Mouse (Mus musculus) cerebellum, postnatal 25 days (tissue): Measurements from ENCODE around the gene Orai1.
A peak's percentile ranks its signal among the peaks of the same experiment; 100 is the strongest.
"Not testable (repeated sequence)": the region's sequence is repeated elsewhere in the genome, so short reads cannot be mapped to it uniquely, and the experiment has no call there.

Experiments
- DNase-seq, 2 experiments: peaks; one replicate each; pipeline ENCODE4 v3.0.0; 2021; ENCODE audit warnings: mixed read lengths in 2 of 2

Orai1 gene

DNA sequence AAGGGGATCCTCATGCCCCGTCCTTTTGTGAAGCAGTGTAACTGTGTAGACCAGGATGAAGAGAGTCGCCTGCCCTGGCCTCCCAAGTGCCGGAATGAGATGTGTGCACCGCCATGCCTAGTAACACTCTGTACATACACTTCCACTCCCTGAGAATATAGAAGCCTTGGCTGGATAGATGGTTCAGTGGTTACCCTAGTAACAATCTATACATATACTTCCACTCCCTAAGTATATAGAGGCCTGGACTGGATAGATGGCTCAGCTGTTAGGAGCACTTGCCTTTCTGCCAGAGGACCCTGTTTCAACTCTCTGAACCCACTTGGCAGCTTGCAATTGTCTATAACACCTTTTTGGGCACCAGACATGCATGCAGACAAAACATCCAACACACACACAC, 20.2 kb downstream of the Orai1 start:
- DNase-seq: no peak

DNA sequence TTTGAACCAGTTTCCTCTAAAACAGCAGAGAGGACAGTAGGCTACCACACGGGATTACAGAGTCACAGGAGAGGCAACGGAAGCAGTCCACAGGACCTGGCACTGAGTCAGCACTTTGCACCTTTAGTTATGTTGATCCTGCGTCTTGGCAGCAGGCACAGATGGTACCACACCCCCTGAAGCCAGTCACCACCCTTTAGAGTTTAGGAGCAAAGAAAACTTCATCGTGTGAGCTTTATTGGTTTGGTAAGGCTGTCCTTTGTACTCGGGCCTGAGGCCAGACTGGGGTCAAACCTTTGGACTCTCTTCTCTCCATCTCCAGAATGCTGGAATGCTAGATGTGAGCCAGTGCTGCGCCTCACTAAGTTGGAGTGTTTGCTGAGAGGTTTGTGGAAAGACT, 20.7 kb downstream of the Orai1 start:
- DNase-seq: peak in 1 of 2 experiments; percentile 67

DNA sequence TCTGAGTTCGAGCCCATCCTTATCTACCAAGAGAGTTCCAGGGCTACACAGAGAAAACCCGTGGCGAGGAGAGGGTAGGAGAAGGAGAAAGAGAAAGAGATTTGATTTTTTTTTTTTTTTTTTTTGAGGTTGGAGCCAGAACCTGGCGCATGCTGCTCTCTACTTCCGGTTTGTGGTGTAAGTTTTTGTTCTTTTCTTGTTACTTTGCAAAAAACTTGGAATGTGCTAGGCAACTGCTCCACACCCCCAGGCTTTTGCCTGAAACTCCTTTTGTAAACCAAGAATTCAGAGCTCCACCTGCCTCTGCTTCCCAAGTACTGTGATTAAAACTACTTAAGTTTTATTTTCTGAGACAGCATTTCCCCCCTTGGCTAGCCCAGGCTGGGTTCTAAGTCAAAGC, 23.2 kb downstream of the Orai1 start:
- DNase-seq: no peak

DNA sequence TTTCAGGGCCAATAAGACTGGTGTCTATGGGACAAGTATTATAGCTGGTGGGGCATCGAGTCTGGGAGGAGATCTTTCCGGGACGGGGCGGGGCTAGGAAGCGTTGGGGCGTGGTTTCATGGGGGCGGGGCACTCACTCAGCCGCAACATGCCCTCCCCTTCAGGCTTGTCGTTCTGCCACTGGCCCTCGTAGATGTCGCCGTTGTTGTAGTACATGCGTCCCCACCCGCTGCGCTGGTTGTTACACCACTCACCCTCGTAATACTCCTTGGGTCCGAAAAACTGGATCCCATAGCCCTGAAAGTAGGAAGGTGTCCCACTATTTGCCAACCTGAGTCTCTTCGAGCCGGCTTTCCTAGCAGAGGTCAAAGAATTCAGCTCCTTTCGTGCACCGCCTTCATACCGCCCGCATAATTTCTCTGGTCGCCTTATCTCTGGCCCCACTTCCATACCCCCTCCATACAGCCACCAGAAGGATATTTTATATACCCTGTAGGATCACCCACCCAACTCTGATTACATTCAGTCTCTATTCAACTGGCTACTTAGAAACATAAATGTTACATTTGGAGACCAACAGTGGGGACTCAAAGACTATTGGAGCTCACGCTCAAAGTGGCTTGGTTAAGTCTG, 24.4 kb downstream of the Orai1 start:
- peak in 1 of 2 experiments; percentile 53 for DNase-seq

DNA sequence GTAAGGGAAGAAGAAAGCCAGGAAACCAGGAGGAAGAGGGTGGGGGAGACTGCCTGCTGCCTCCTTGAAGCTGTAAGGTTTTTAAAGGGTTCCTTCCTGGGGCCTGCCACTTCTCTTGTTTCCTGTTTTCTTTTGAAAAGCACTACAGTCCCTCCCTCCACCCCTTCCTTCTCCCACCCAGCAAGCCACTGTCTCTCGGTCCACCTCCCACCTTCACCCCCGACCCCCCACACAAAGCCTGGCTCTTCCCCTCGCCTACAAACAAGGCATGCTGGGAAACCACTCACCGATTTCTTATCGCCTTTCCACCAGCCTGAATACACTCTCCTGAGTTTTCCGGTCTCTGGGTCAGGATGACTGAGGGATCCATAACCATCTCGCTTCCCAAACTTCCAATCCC, 25.9 kb downstream of the Orai1 start:
- no peak for DNase-seq

DNA sequence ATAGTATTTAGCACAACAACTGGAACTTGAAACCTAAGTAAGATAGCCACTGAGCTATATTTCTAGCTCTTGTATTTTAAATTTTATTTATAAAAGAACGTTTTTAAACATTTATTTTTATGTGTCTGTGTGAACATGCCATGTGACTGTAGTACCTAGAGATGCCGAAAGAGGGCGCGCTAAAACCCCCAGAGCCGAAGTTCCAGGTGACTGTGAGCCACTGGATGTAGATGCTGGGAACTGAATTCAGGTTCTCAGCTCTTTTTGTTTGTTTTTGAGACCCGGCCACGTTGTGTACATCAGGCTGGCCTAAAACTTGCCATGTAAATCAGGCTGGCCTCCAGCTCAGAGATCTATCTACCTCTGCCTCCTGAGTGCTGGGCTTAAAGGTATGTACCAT, 29.0 kb downstream of the Orai1 start:
- peak in 1 of 2 experiments; percentile 47 for DNase-seq

DNA sequence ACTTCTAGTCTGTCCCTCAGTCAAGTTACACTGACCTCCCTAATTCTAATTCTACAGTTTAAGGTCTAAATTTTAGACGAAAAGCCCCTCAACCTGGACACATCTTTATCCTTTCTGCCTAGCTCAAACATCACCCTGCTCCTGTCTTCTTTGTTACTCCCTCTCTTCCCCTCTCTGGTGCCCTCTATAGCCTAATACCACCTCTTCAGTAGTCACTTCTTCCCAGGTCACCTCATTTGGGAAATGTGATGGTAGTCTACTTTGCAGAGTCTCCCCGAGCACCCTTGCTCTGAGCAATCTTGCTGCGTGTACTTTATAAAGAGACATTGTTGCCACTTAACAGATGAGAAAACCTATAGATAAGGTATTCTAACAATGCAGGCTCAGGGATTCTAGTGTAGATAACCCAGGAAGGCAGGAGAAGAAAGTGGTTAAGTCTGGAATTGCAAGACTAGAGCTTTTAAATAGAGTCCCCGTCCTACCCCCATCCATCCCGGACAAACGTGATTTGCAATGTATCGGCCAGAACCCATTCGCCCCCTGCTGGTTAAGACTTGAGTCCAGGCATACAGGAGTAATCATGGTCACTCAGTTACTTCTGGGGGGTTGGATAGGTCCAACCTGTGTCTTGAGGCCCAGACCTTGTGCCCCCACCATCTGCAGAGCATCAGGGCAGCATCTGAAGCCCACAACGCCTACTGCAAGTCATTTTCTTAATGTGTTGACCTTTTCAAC, 30.9 kb downstream of the Orai1 start:
- peak in 1 of 2 experiments; percentile 69 for DNase-seq

DNA sequence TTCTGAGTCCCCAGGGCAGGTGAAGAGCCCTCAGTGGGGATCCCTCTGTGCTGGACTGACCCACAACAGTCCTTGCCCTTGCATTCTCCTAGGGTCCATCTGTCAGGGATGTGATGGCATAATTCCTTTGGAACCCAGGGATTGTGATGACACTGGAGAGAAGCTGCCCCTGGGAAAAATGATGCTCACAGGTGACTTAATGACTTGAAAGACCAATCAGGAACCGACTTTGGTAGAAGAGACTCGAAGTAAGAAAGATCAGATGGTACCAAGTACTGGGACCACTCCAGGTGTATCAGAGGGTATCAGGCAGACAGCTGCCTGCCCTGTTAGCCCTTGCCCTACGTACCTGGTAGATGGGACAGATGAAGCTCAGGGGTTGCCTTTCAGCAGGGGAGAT, 32.0 kb downstream of the Orai1 start, which contains the start of gene Morn3:
Gene Morn3, minus strand, starts transcription at position 101 of the 400 bp plus-strand sequence.
- DNase-seq: no peak

DNA sequence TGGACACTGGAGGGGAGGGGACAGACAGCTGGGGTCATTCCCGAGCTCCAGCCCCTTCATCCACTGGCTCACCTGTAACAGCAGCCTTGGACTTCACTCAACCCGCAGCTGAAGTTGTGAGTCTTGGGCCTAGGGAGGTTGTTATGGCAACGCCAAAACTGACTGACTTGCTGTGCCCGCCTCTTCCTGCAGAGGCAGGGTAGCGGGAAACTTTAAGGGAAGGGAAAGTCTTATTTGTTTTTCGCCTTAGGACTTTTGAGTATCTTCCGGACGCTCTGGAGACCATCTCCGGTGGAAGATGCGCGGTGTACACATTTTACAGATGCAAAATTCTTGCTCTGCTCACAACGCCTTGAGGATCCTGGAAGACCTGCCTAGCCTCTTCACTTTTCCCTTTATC, 34.4 kb downstream of the Orai1 start:
- no peak for DNase-seq

DNA sequence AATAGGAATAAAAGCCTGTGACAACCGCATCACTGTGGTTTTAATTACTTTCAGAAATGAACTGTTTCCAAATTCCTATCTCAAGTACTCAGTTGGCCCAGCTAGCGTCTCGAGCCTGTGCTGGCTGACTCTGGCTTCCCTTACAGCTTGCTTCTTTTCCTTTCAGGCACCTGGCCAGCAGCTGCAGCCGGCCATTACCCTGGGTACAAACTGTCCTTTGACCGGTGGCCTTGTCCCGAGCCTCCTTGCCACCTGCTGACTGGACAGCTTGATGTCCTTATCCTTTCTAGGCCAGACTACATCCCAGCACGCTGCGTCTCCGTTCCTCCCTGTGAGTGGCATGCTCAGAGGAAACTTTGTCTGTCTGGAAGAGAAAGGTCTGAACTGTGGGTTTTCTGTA, 36.0 kb downstream of the Orai1 start:
- no peak for DNase-seq

DNA sequence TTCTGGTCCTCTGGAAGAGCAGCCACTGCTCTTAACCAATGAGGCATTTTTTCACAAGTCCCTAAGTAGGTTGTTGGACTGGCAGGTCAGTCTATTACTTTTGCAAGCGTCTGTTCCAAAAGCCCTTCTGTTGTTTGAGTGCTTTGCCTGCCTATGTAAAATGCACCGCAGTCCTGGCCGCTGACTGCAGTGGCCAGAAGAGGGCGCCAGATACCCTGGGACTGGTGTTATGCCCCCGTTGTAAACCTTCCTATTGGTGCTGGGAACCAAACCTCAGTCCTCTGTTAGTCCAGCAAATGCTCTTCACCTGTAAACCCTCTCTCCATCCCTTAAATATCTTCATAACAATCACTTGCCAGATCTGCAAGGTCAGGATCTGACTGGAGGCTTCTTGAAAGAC, 36.9 kb downstream of the Orai1 start:
- no peak for DNase-seq

DNA sequence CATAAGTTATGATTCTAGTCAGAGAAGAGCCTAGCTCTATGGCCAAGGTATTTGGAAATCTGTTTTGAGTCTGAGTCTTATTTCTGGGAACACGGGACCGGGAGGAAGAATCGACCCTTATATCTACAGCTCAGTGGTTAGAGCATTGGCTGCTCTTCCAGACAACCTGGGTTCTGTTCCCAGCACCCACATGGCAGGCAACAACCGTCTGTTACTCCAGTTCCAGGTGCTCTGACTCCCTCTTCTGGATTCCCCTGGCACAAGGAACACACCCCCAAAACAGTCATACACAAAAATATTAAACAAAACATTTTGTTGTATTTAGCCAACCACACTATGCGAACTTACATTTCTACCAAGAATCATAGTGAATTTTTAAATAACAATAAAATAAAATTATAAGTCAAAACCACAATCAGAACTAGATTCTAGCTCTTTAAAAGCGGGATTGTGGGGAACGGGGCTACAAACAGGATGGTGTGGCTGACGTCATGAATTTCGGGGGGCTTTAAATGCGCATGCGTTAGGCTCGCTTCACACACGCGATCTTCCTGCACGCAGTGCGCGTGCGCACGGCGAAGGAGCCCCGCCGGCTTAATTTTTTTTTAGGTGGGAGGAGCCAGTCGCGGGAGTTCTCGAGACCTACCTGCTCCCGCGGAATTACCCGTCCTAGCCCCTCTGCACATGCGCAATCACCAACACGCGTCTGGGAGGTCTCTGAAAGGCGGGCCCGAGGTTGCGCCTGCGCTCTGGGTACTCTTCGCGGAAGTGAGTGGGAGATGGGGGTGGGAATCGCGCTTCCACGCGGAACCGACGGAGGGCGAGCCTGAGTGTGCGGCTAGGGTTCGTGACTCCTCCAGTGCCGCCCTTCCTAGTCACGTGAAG, 42.7 kb downstream of the Orai1 start:
- DNase-seq: peak; percentile 97 to 99

DNA sequence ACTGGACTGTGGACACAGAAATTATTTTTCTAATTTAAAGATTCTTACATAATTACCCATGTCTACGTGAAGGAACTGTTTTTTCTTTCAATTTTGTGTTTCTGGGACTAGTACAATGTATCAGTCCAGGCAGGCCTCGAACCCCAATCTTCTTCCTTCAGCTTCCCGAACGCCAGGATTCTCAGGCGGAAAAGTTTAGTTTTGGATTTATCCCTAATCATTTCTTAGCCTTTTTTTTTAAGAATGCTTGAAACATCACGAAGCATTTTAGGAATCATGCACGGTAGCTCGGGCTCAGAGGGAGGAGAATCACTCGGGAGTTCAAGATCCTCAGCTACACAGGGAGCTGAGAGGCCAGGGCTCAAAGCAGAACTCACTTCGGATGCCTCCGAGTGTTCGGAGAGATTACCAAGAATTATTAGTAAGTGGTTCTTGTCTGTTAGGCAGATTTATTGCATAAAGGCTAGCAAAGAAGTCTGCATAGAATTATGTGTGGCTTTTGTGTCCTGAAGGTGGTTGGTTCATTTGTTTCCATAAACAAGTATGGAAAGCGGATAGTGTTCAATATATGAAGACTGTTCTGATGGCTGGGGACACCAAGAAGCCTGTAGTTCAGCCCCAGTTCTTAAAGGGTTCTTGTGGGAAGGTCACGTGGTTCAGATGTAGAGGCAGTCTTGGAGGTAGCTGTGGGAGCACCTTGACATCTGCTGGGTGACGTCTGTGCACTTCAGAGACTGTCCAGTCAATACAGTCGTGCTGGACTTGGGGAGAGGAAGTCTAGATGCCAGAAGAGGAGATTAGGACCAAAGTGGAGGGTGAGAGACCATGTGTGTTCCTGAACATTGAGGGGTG, 43.6 kb downstream of the Orai1 start:
- DNase-seq: no peak

DNA sequence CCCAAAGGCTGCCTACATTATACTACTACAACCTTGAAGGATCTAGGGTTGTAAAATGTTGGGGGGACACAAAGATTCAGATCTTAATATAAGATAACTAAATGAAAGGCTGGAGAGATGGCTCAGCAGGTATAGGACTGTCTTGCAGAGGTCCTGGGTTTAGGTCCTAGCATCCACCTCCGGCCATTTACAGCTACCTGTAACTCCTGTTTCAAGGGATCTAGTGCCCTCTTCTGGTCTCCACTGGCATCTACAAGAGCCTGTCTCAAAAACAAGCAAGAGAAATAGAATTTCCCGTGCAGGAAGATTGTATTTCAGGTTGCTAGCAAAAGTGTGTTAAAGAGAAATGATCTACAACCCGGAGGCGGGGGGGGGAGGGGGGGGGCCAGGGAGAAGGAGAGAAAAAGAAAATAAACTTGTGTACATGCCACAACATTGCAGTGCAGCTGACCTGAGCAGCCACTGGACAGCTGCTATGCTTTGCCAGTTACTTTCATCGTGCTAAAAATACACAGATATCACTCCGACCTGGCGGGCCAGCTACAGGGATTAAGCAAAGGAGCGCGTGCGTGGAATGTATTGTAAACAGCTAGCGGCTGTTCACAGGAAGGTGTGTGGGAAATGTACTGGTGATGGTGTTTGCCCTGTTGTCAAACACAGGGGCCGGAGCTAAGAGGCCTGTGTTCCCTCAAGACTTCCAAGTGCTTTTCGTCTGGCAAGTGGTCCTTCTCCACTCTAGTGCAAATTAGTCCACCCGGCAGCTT, 45.1 kb downstream of the Orai1 start:
- peak; percentile 43 to 70 for DNase-seq

DNA sequence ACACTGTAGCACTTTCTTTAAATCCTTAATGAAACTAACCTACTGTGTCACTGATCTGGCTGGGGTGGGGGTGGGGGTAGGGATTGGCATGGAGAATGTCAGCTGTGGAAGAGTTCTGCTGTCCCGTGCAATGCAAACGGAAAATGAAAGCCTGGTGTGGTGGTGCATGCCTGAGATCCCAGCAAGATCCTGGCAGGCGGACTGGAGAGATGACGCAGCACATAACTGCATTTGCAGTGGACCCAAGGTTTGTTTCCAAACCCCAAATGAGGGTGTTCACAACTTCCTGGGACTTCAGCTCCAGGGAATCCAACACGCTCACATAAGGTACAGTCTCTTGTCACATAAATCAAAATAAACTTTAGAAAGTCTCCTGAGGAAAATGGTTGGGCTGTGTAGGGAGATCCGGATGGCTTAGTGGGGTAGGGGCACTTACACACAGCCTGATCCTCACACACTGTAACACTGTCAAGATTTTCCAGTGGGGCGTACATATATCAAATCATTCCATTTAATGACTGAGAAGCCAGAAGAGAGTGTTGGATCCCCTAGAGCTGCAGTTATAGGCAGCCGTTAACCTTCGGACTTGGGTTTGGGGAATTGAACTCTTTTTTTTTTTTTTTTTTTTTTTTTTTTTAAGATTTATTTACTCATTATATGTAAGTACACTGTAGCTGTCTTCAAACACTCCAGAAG, 46.0 kb downstream of the Orai1 start:
- no peak for DNase-seq

DNA sequence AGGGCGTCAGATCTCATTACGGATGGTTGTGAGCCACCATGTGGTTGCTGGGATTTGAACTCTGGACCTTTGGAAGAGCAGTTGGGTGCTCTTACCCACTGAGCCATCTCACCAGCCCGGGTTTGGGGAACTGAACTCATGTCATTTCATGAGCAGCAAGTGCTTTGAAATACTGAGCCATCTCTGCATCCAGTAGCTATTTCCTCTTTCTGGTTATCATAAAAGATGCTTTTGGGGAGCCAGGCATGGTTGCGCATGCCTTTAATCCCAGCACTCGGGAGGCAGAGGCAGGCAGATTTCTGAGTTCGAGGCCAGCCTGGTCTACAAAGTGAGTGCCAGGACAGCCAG, 46.5 kb downstream of the Orai1 start:
- DNase-seq: not testable (repeated sequence)

DNA sequence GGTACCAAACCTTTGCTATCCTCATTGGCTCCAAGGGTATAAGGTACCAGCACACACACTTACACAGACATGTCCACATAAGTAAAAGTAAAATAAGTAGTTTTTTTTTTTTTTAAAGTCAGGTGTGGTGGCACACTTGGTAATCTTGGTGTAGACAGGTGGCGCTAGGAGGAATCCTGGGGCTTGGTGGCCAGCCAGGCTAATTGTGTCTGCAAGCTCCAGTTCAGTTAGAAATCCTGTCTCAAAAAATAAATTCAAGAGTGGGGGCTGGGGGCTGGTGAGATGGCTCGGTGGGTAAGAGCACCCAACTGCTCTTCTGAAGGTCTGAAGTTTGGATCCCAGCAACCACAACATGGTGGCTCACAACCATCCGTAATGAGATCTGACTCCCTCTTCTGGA, 48.3 kb downstream of the Orai1 start:
- DNase-seq: peak in 1 of 2 experiments; percentile 68

DNA sequence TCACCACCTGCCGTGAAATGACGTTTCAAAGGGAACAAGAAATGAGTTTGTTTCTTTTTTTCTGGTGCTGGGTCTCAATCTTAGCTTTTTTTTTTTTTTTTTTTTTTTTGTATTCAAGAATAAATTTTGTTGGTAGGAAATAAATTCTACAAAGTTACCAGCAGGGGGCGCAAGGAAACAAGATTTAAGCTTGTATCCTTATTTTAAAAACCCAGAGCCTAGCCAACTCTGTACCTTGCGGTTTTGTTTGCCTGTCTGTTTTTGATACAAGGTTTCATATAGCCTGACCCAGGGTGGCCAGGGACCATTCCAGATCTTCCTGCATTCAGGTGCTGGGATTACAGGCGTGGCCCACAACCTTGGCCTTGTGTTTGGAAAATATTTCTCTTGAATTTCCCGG, 49.3 kb downstream of the Orai1 start:
- peak; percentile 61 to 82 for DNase-seq

DNA sequence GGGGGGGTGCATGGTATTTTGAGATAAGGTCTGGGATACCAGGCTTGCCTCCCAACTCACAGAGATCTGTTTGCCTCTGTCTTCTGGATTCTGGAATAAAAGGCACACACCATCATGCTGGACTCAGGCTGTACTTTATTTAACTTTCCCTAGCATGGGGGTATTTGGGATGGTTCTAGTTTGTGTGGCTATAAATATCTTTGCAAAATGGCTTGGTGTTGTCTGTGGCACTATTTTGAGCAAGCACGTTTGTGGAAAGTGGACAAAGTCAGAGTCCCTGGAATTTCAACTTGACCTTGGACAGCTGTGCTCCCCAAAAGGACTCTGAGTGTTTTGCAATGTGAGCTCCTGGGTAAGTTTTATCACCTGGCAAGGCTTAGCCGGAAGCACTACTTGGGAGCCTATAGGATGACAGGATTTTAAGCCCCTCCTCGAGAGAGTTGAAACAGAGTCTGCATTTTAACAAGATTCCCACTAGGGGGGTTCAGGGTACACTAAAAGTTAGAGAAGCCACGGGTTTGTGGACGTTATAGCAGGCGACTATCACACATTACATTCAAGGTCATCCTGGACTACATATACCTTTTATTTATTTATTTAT, 52.6 kb downstream of the Orai1 start:
- DNase-seq: no peak

DNA sequence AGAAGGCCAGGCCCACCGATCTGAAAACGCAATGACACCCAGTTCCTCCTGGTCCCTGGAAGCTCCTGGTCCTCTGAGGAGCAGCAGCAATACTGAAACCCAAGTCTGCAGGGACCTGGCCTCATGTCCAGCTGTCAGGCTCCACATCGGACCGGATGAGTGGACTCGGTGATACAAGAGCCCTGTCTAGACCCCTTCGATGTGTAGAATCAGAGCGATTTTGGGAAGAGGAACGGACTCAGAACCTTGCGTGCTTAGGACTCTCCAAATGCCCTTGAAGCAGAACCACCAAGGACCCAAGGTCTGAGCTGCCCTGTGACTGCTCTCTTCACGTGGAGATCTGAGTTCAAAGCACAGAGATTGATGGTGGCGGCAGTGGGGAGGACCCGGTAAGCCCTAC, 53.2 kb downstream of the Orai1 start, which contains the start of gene Tmem120b:
Gene Tmem120b, plus strand, starts transcription at position 301 of the 400 bp plus-strand sequence.
- no peak for DNase-seq

DNA sequence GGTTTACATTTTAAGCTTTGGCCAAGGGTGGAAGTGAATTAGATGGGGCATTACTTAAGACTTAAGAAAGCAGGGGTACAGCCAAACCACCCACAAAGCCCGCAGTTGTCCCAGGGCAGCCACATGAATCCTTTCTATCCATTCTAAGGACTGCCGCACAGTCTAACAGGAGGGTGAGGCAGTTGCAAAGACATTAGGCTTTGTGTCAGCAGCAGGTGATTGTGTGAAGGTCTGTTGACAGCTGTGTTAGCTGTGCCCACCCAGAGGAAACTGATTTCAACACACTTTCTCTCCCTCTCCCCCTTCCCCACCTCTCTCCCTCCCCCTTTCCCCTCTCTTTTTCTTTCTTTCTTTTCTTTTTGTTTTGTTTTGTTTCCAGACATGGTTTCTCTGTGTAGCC, 53.8 kb downstream of the Orai1 start:
- no peak for DNase-seq
